Mouse (Mus musculus): ENCODE results near the gene Spag4.

The Spag4 gene

GRCm38 (mm10) chr2:156119566-156119965, 54.6 kb downstream of the Spag4 start:
- no peaks in the 10 kb centered on the region for H3K27me3 ChIP-seq (ENCODE audit: insufficient read depth, low read length)
- TF ChIP-seq CTCF (conservative IDR thresholded peaks at IDR 0.05; ENCODE audit: low read length) (no peak), POU5F1 (IDR thresholded peaks at IDR 0.05; ENCODE audit: borderline replicate concordance, low read length) (no peak), NANOG (IDR thresholded peaks at IDR 0.05; ENCODE audit: borderline replicate concordance, low read length) (no peak)

More at GRCm38 (mm10) chr2:156119566-156119965, 54.6 kb downstream of the Spag4 start:
- Histone ChIP-seq H3K4me3 (replicated peaks; ENCODE audit: low read length) (no peak overlapping the region), H3K4me1 (replicated peaks; ENCODE audit: low read depth, low read length) (no peaks in the 10 kb centered on the region), H3K36me3 (ENCODE audit: insufficient read depth, low read length) (peaks cover 14% of the 10 kb centered on the region), H3K9me3 (ENCODE audit: low read length) (no peaks in the 10 kb centered on the region)
